Mouse (Mus musculus) midbrain, embryonic 13.5 days (tissue): ENCODE data around the gene Morn4. TPM values are rescaled to one million over a fixed set of nuclear protein-coding genes. Genes with fewer than 3 reads are reported as not detected.

Experiments used
- ATAC-seq: fragments of 200-750 bp; cut with Nextera tagmentation; 2 replicates; pipeline ENCODE4 v1.8.0; 2017; ENCODE audit warnings: mild to moderate bottlenecking, moderate TSS enrichment, moderate library complexity
- H3K27ac ChIP-seq: fragments of 300-500 bp; sonication (generic); 2 replicates; pipeline ENCODE4 v1.5.1; 2015; ENCODE audit warnings: inconsistent platforms, mild to moderate bottlenecking, moderate library complexity
- H3K27me3 ChIP-seq: fragments of 300-500 bp; sonication (generic); 2 replicates; pipeline ENCODE4 v1.6.1; 2015; ENCODE audit warnings: mild to moderate bottlenecking, inconsistent platforms
- H3K36me3 ChIP-seq: fragments of 300-500 bp; sonication (generic); 2 replicates; pipeline ENCODE4 v1.6.1; 2015; ENCODE audit warnings: mild to moderate bottlenecking, inconsistent platforms
- H3K4me1 ChIP-seq: fragments of 300-500 bp; sonication (generic); replicated peaks from 2 replicates; pipeline ENCODE4 v1.6.1; 2015; ENCODE audit warnings: inconsistent platforms
- H3K4me2 ChIP-seq: fragments of 300-500 bp; sonication (generic); replicated peaks from 2 replicates; pipeline ENCODE4 v1.6.1; 2015; ENCODE audit warnings: moderate library complexity, mild to moderate bottlenecking, inconsistent platforms
- H3K4me3 ChIP-seq: fragments of 300-500 bp; sonication (generic); replicated peaks from 2 replicates; pipeline ENCODE4 v1.5.1; 2015; ENCODE audit warnings: mild to moderate bottlenecking, inconsistent platforms
- H3K9ac ChIP-seq: fragments of 300-500 bp; sonication (generic); replicated peaks from 2 replicates; pipeline ENCODE4 v1.6.1; 2015; ENCODE audit warnings: mild to moderate bottlenecking, inconsistent platforms
- H3K9me3 ChIP-seq: fragments of 300-500 bp; sonication (generic); 2 replicates; pipeline ENCODE4 v1.6.1; 2016; ENCODE audit warnings: mild to moderate bottlenecking, inconsistent platforms
- WGBS: fragments of 180-500 bp; shearing (Covaris S2); methylation state at CpG from one replicate; pipeline ENCODE4 v1.1.7; 2015; 5-methylcytosine and 5-hydroxymethylcytosine counted together
- polyA plus RNA-seq: library from polyadenylated mRNA; unstranded; fragments of >200 nt; fragmentation: Nextera tagmentation; extraction: Ambion mirVana; gene quantifications from 2 replicates; pipeline ENCODE4 v1.2.1, GENCODE M21; 2015

The Morn4 gene
- polyA plus RNA-seq, 1 experiment from 2014 or later = 128 TPM

- Histone ChIP-seq H3K4me3 (no peak overlapping the region), H3K9ac (no peak overlapping the region), H3K9me3 (no peaks in the 10 kb centered on the region), H3K4me2 (no peak overlapping the region), H3K4me1 (no peaks in the 10 kb centered on the region), H3K27me3 (no peaks in the 10 kb centered on the region), H3K36me3 (peaks cover 42% of the 10 kb centered on the region), H3K27ac (no peak overlapping the region)
- no peak for ATAC-seq
- 79% methylated on average over 5 of the region's 5 CpGs for WGBS
Observed at GRCm38 (mm10) chr19:42079950-42080349, 6.2 kb downstream of the Morn4 start.

GRCm38 (mm10) chr19:42079006-42079405 is 7.2 kb downstream of the Morn4 start:
- no peak overlapping the region for H3K9ac ChIP-seq
- H3K4me1 ChIP-seq = no peaks in the 10 kb centered on the region
- H3K36me3 ChIP-seq = peaks cover 51% of the 10 kb centered on the region
- no peak overlapping the region for H3K27ac ChIP-seq
- no peaks in the 10 kb centered on the region for H3K27me3 ChIP-seq
- H3K9me3 ChIP-seq = no peaks in the 10 kb centered on the region
- ATAC-seq = no peak
- H3K4me3 ChIP-seq = no peak overlapping the region
- no peak overlapping the region for H3K4me2 ChIP-seq
- 97% methylated on average over 12 of the region's 12 CpGs for WGBS

GRCm38 (mm10) chr19:42078566-42078965 is 7.6 kb downstream of the Morn4 start:
- ATAC-seq = no peak
- Histone ChIP-seq H3K9ac (no peak overlapping the region), H3K4me2 (no peak overlapping the region), H3K4me1 (no peaks in the 10 kb centered on the region), H3K4me3 (no peak overlapping the region), H3K27me3 (no peaks in the 10 kb centered on the region), H3K9me3 (no peaks in the 10 kb centered on the region), H3K27ac (no peak overlapping the region), H3K36me3 (peaks cover 55% of the 10 kb centered on the region)
- 94% methylated on average over 8 of the region's 8 CpGs for WGBS

- Histone ChIP-seq H3K9ac (no peak overlapping the region), H3K27me3 (no peaks in the 10 kb centered on the region), H3K4me3 (no peak overlapping the region), H3K4me2 (no peak overlapping the region), H3K27ac (no peak overlapping the region), H3K36me3 (peaks cover 59% of the 10 kb centered on the region), H3K9me3 (no peaks in the 10 kb centered on the region), H3K4me1 (no peaks in the 10 kb centered on the region)
- 90% methylated on average over 16 of the region's 16 CpGs for WGBS
- no peak for ATAC-seq
Observed at GRCm38 (mm10) chr19:42075992-42076391, 10.2 kb downstream of the Morn4 start.

- Histone ChIP-seq H3K9me3 (no peaks in the 10 kb centered on the region), H3K36me3 (peaks cover 59% of the 10 kb centered on the region), H3K4me2 (no peak overlapping the region), H3K27ac (no peak overlapping the region), H3K9ac (no peak overlapping the region), H3K4me1 (no peaks in the 10 kb centered on the region), H3K27me3 (no peaks in the 10 kb centered on the region), H3K4me3 (no peak overlapping the region)
- ATAC-seq = no peak
- 83% methylated on average over 2 of the region's 2 CpGs for WGBS
Observed at GRCm38 (mm10) chr19:42075051-42075450, 11.1 kb downstream of the Morn4 start.

- H3K4me3 ChIP-seq = no peak overlapping the region
- H3K4me1 ChIP-seq = no peaks in the 10 kb centered on the region
Observed at GRCm38 (mm10) chr19:42072802-42073201, 13.4 kb downstream of the Morn4 start.

GRCm38 (mm10) chr19:42071886-42072608 is 14.1 kb downstream of the Morn4 start:
- WGBS = 83% methylated on average over 15 of the region's 15 CpGs
- Histone ChIP-seq H3K4me1 (no peaks in the 10 kb centered on the region), H3K4me3 (no peak overlapping the region), H3K4me2 (no peak overlapping the region), H3K9ac (no peak overlapping the region), H3K9me3 (no peaks in the 10 kb centered on the region), H3K36me3 (peaks cover 39% of the 10 kb centered on the region), H3K27me3 (no peaks in the 10 kb centered on the region), H3K27ac (no peak overlapping the region)
- no peak for ATAC-seq

More at GRCm38 (mm10) chr19:42072802-42073201, 13.4 kb downstream of the Morn4 start:
- Histone ChIP-seq H3K9ac (no peak overlapping the region), H3K4me2 (no peak overlapping the region), H3K36me3 (peaks cover 45% of the 10 kb centered on the region), H3K27me3 (no peaks in the 10 kb centered on the region), H3K27ac (no peak overlapping the region), H3K9me3 (no peaks in the 10 kb centered on the region)
- no peak for ATAC-seq
- 78% methylated on average over 7 of the region's 7 CpGs for WGBS

- no peak overlapping the region for H3K4me3 ChIP-seq
- WGBS = 77% methylated on average over 7 of the region's 7 CpGs
- H3K9ac ChIP-seq = no peak overlapping the region
- peaks cover 30% of the 10 kb centered on the region for H3K36me3 ChIP-seq
- ATAC-seq = no peak
- no peak overlapping the region for H3K4me2 ChIP-seq
- H3K9me3 ChIP-seq = no peaks in the 10 kb centered on the region
- H3K27me3 ChIP-seq = no peaks in the 10 kb centered on the region
- no peak overlapping the region for H3K27ac ChIP-seq
- no peaks in the 10 kb centered on the region for H3K4me1 ChIP-seq
Observed at GRCm38 (mm10) chr19:42071221-42071620, 14.9 kb downstream of the Morn4 start.

GRCm38 (mm10) chr19:42069241-42069525 is 17.0 kb downstream of the Morn4 start:
- H3K9me3 ChIP-seq = no peaks in the 10 kb centered on the region
- no peak overlapping the region for H3K4me2 ChIP-seq
- H3K4me3 ChIP-seq = no peak overlapping the region
- no peaks in the 10 kb centered on the region for H3K4me1 ChIP-seq
- no peak overlapping the region for H3K27ac ChIP-seq
- ATAC-seq = no peak
- no peaks in the 10 kb centered on the region for H3K27me3 ChIP-seq
- H3K9ac ChIP-seq = no peak overlapping the region
- 56% methylated on average over 6 of the region's 6 CpGs for WGBS
- H3K36me3 ChIP-seq = peaks cover 10% of the 10 kb centered on the region

GRCm38 (mm10) chr19:42068441-42069240 is 17.5 kb downstream of the Morn4 start:
- Histone ChIP-seq H3K9me3 (no peaks in the 10 kb centered on the region), H3K36me3 (0 out of 2 replicates have a peak, but pooled peaks cover 5% of the 10 kb centered on the region), H3K4me1 (no peaks in the 10 kb centered on the region), H3K4me2 (no peak overlapping the region), H3K27ac (no peak overlapping the region), H3K4me3 (no peak overlapping the region), H3K27me3 (no peaks in the 10 kb centered on the region), H3K9ac (no peak overlapping the region)
- WGBS = 87% methylated on average over 11 of the region's 11 CpGs
- ATAC-seq = no peak

GRCm38 (mm10) chr19:42061443-42061842 is 24.7 kb downstream of the Morn4 start:
- ATAC-seq = no peak
- Histone ChIP-seq H3K4me3 (no peak overlapping the region), H3K27me3 (no peaks in the 10 kb centered on the region), H3K4me2 (no peak overlapping the region), H3K27ac (no peak overlapping the region), H3K36me3 (no peaks in the 10 kb centered on the region), H3K9ac (no peak overlapping the region), H3K4me1 (no peaks in the 10 kb centered on the region), H3K9me3 (no peaks in the 10 kb centered on the region)
- 92% methylated on average over 7 of the region's 7 CpGs for WGBS

GRCm38 (mm10) chr19:42058426-42058825 is 27.7 kb downstream of the Morn4 start:
- Histone ChIP-seq H3K4me3 (no peak overlapping the region), H3K9ac (no peak overlapping the region)
- WGBS = 72% methylated on average over 7 of the region's 7 CpGs

More at GRCm38 (mm10) chr19:42058426-42058825, 27.7 kb downstream of the Morn4 start:
- ATAC-seq = no peak
- no peaks in the 10 kb centered on the region for H3K36me3 ChIP-seq
- no peaks in the 10 kb centered on the region for H3K9me3 ChIP-seq
- no peaks in the 10 kb centered on the region for H3K4me1 ChIP-seq
- no peak overlapping the region for H3K4me2 ChIP-seq
- no peak overlapping the region for H3K27ac ChIP-seq
- H3K27me3 ChIP-seq = no peaks in the 10 kb centered on the region
